Mouse (Mus musculus): Measurements from ENCODE around the gene Krt7. TPM values are rescaled to one million over a fixed set of nuclear protein-coding genes. Genes with fewer than 3 reads are reported as not detected.
A peak's percentile ranks its signal among the peaks of the same experiment; 100 is the strongest.

Gene Krt7
- polyA plus RNA-seq, 1 experiment from 2014 or later, result 131 TPM

GRCm38 (mm10) chr15:101367497-101367896, 43.3 kb upstream of the Krt7 start:
- no peaks in the 10 kb centered on the region for H3K27me3 ChIP-seq (ENCODE audit: control insufficient read depth, insufficient read depth, low read length)
- peaks cover 35% of the 10 kb centered on the region for H3K4me1 ChIP-seq (ENCODE audit: control insufficient read depth, insufficient read depth, low read length)
- H3K4me3 ChIP-seq (ENCODE audit: low read depth, low read length), result no peak overlapping the region
- no peaks in the 10 kb centered on the region for H3K9me3 ChIP-seq (ENCODE audit: control insufficient read depth, low read depth, low read length)
- H3K4me2 ChIP-seq (replicated peaks; ENCODE audit: low read depth, low read length), result no peak overlapping the region
- no peaks in the 10 kb centered on the region for H3K36me3 ChIP-seq (ENCODE audit: control insufficient read depth, insufficient read depth, low read length)
- ATAC-seq (ENCODE audit: insufficient number of reproducible peaks, insufficient read depth, low FRiP score, low read depth), result no peak
- H3K9ac ChIP-seq (replicated peaks; ENCODE audit: low read depth, low read length), result no peak overlapping the region; the same call in 1 of the 2 replicates
- H3K27ac ChIP-seq (ENCODE audit: low read length), result no peak overlapping the region
- 67% methylated on average over 8 of the region's 8 CpGs for WGBS

GRCm38 (mm10) chr15:101368015-101368414, 42.8 kb upstream of the Krt7 start:
- H3K4me3 ChIP-seq (ENCODE audit: low read depth, low read length), result no peak overlapping the region
- no peak overlapping the region for H3K27ac ChIP-seq (ENCODE audit: low read length)
- H3K9ac ChIP-seq (replicated peaks; ENCODE audit: low read depth, low read length), result no peak overlapping the region; the same call in 1 of the 2 replicates
- no peaks in the 10 kb centered on the region for H3K36me3 ChIP-seq (ENCODE audit: control insufficient read depth, insufficient read depth, low read length)
- no peak overlapping the region for H3K4me2 ChIP-seq (replicated peaks; ENCODE audit: low read depth, low read length)
- WGBS, result 83% methylated on average over 6 of the region's 6 CpGs
- no peaks in the 10 kb centered on the region for H3K9me3 ChIP-seq (ENCODE audit: control insufficient read depth, low read depth, low read length)
- peaks cover 35% of the 10 kb centered on the region for H3K4me1 ChIP-seq (ENCODE audit: control insufficient read depth, insufficient read depth, low read length)
- no peak for ATAC-seq (ENCODE audit: insufficient number of reproducible peaks, insufficient read depth, low FRiP score, low read depth)
- no peaks in the 10 kb centered on the region for H3K27me3 ChIP-seq (ENCODE audit: control insufficient read depth, insufficient read depth, low read length)

- 66% methylated on average over 11 of the region's 11 CpGs for WGBS
- no peak overlapping the region for H3K27ac ChIP-seq (ENCODE audit: low read length)
- H3K4me2 ChIP-seq (replicated peaks; ENCODE audit: low read depth, low read length), result no peak overlapping the region
- peaks cover 35% of the 10 kb centered on the region for H3K4me1 ChIP-seq (ENCODE audit: control insufficient read depth, insufficient read depth, low read length)
- no peaks in the 10 kb centered on the region for H3K9me3 ChIP-seq (ENCODE audit: control insufficient read depth, low read depth, low read length)
- no peaks in the 10 kb centered on the region for H3K36me3 ChIP-seq (ENCODE audit: control insufficient read depth, insufficient read depth, low read length)
- no peak overlapping the region for H3K9ac ChIP-seq (replicated peaks; ENCODE audit: low read depth, low read length)
- H3K27me3 ChIP-seq (ENCODE audit: control insufficient read depth, insufficient read depth, low read length), result no peaks in the 10 kb centered on the region
- no peak overlapping the region for H3K4me3 ChIP-seq (ENCODE audit: low read depth, low read length)
- no peak for ATAC-seq (ENCODE audit: insufficient number of reproducible peaks, insufficient read depth, low FRiP score, low read depth)
Measured at GRCm38 (mm10) chr15:101368502-101369381, 42.1 kb upstream of the Krt7 start.

GRCm38 (mm10) chr15:101369382-101370100, 41.3 kb upstream of the Krt7 start:
- Histone ChIP-seq H3K9ac (replicated peaks; ENCODE audit: low read depth, low read length) (no peak overlapping the region), H3K27ac (ENCODE audit: low read length) (peak overlapping the region; percentile 75; the same call in 1 of the 2 replicates), H3K4me3 (ENCODE audit: low read depth, low read length) (no peak overlapping the region), H3K4me1 (ENCODE audit: control insufficient read depth, insufficient read depth, low read length) (peaks cover 35% of the 10 kb centered on the region), H3K27me3 (ENCODE audit: control insufficient read depth, insufficient read depth, low read length) (no peaks in the 10 kb centered on the region), H3K4me2 (replicated peaks; ENCODE audit: low read depth, low read length) (no peak overlapping the region; the same call in 1 of the 2 replicates), H3K36me3 (ENCODE audit: control insufficient read depth, insufficient read depth, low read length) (no peaks in the 10 kb centered on the region), H3K9me3 (ENCODE audit: control insufficient read depth, low read depth, low read length) (no peaks in the 10 kb centered on the region)
- ATAC-seq (ENCODE audit: insufficient number of reproducible peaks, insufficient read depth, low FRiP score, low read depth), result no peak
- 40% methylated on average over 12 of the region's 12 CpGs for WGBS

GRCm38 (mm10) chr15:101370101-101370911, 40.5 kb upstream of the Krt7 start, which contains the start of gene Krt80:
Gene Krt80 (minus strand): TSS chr15:101370162.
- ATAC-seq (ENCODE audit: insufficient number of reproducible peaks, insufficient read depth, low FRiP score, low read depth), result peak; percentile 60

GRCm38 (mm10) chr15:101371141-101371985, 39.5 kb upstream of the Krt7 start:
- no peak for ATAC-seq (ENCODE audit: insufficient number of reproducible peaks, insufficient read depth, low FRiP score, low read depth)
- Histone ChIP-seq H3K36me3 (ENCODE audit: control insufficient read depth, insufficient read depth, low read length) (no peaks in the 10 kb centered on the region), H3K9ac (replicated peaks; ENCODE audit: low read depth, low read length) (no peak overlapping the region), H3K27ac (ENCODE audit: low read length) (no peak overlapping the region; the same call in 1 of the 2 replicates), H3K4me1 (ENCODE audit: control insufficient read depth, insufficient read depth, low read length) (peaks cover 30% of the 10 kb centered on the region), H3K27me3 (ENCODE audit: control insufficient read depth, insufficient read depth, low read length) (no peaks in the 10 kb centered on the region), H3K4me2 (replicated peaks; ENCODE audit: low read depth, low read length) (no peak overlapping the region), H3K4me3 (ENCODE audit: low read depth, low read length) (no peak overlapping the region), H3K9me3 (ENCODE audit: control insufficient read depth, low read depth, low read length) (no peaks in the 10 kb centered on the region)
- WGBS, result 79% methylated on average over 15 of the region's 15 CpGs

More at GRCm38 (mm10) chr15:101370101-101370911, 40.5 kb upstream of the Krt7 start, which contains the start of gene Krt80:
- peak within 1 kb of the TSS; percentile 22; the same call in 1 of the 2 replicates for H3K4me2 ChIP-seq (replicated peaks; ENCODE audit: low read depth, low read length)
- H3K36me3 ChIP-seq (ENCODE audit: control insufficient read depth, insufficient read depth, low read length), result no peaks in the 10 kb centered on the region
- no peaks in the 10 kb centered on the region for H3K9me3 ChIP-seq (ENCODE audit: control insufficient read depth, low read depth, low read length)
- peaks cover 35% of the 10 kb centered on the region for H3K4me1 ChIP-seq (ENCODE audit: control insufficient read depth, insufficient read depth, low read length)
- 38% methylated on average over 21 of the region's 22 CpGs for WGBS
- H3K4me3 ChIP-seq (ENCODE audit: low read depth, low read length), result no peak within 1 kb of the TSS
- peak within 1 kb of the TSS; percentile 75; the same call in 1 of the 2 replicates for H3K27ac ChIP-seq (ENCODE audit: low read length)
- no peak within 1 kb of the TSS for H3K9ac ChIP-seq (replicated peaks; ENCODE audit: low read depth, low read length)
- H3K27me3 ChIP-seq (ENCODE audit: control insufficient read depth, insufficient read depth, low read length), result no peaks in the 10 kb centered on the region

GRCm38 (mm10) chr15:101372131-101372977, 38.5 kb upstream of the Krt7 start:
- H3K27ac ChIP-seq (ENCODE audit: low read length), result no peak overlapping the region
- H3K4me1 ChIP-seq (ENCODE audit: control insufficient read depth, insufficient read depth, low read length), result peaks cover 23% of the 10 kb centered on the region
- no peak overlapping the region for H3K9ac ChIP-seq (replicated peaks; ENCODE audit: low read depth, low read length)
- ATAC-seq (ENCODE audit: insufficient number of reproducible peaks, insufficient read depth, low FRiP score, low read depth), result no peak
- 62% methylated on average over 7 of the region's 7 CpGs for WGBS
- H3K4me3 ChIP-seq (ENCODE audit: low read depth, low read length), result no peak overlapping the region
- no peaks in the 10 kb centered on the region for H3K36me3 ChIP-seq (ENCODE audit: control insufficient read depth, insufficient read depth, low read length)
- H3K4me2 ChIP-seq (replicated peaks; ENCODE audit: low read depth, low read length), result no peak overlapping the region
- no peaks in the 10 kb centered on the region for H3K27me3 ChIP-seq (ENCODE audit: control insufficient read depth, insufficient read depth, low read length)
- H3K9me3 ChIP-seq (ENCODE audit: control insufficient read depth, low read depth, low read length), result no peaks in the 10 kb centered on the region
